Mouse (Mus musculus): ENCODE results near the gene Yaf2. TPM values are rescaled to one million over a fixed set of nuclear protein-coding genes. Genes with fewer than 3 reads are reported as not detected.
"Not testable (repeated sequence)": the region's sequence is repeated elsewhere in the genome, so short reads cannot be mapped to it uniquely, and the experiment has no call there.

The Yaf2 gene
- polyA plus RNA-seq, 1 experiment, result 21.0 TPM

DNA sequence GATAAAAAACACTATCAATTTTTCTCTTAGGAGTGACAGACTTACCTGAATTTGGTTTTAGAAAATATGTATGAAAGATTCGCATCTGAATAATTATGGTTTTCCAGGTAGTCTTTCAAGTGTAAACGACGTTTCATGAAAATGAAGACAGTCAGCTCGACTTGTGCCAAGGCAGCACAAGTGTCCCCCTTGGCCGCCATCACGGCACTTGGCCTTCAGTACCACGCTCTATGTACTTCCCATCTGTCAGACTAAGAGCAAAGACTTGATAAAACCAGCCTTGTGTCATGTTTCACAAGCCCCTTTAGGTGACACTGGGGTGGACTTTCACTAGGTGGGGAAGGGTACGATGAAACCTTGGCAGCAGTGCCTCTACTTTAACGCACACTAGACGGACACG lies 5.5 kb downstream of the Yaf2 start:
- Histone ChIP-seq H3K4me1 (replicated peaks; ENCODE audit: control insufficient read depth, insufficient read depth, low read length) (no peaks in the 10 kb centered on the region), H3K36me3 (ENCODE audit: control insufficient read depth, insufficient read depth, low read length) (no peaks in the 10 kb centered on the region)
- WGBS, result 96% methylated on average over 11 of the region's 11 CpGs

DNA sequence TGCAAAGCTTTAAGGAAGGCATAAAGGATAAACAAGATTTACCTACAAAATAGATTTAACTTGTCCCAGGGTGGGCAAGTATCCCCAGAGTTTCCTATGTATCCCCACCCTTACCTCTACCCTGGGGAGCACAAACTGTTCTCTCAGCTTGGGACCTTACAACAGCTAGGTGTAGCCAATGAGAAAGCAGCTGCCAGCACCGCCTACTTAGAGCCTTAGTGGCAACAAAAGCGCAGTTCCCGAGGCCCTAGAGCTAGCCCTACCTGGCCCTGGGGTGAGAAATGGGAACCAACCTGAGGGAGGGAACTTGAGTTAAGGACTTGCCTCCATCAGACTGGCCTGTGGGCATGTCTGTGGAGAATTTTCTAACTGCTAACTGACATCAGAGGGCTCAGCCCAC lies 9.5 kb downstream of the Yaf2 start:
- Histone ChIP-seq H3K4me1 (replicated peaks; ENCODE audit: control insufficient read depth, insufficient read depth, low read length) (no peaks in the 10 kb centered on the region), H3K36me3 (ENCODE audit: control insufficient read depth, insufficient read depth, low read length) (no peaks in the 10 kb centered on the region), H3K27me3 (ENCODE audit: control insufficient read depth, insufficient read depth, low read length) (no peaks in the 10 kb centered on the region), H3K27ac (ENCODE audit: control insufficient read depth, insufficient read depth, low read length) (no peak overlapping the region), H3K4me3 (ENCODE audit: control insufficient read depth, insufficient read depth, low read length) (no peak overlapping the region)
- no peak for DNase-seq
- TF ChIP-seq POLR2A (IDR thresholded peaks at IDR 0.05; ENCODE audit: control insufficient read depth, extremely low read depth, insufficient read depth, low read length, poor library complexity) (no peak), CTCF (IDR thresholded peaks at IDR 0.05; ENCODE audit: borderline replicate concordance, control insufficient read depth, extremely low read depth, insufficient read depth, low read length, poor library complexity) (no peak)
- 91% methylated on average over 3 of the region's 3 CpGs for WGBS

More for the DNA sequence above, 5.5 kb downstream of the Yaf2 start:
- Histone ChIP-seq H3K27me3 (ENCODE audit: control insufficient read depth, insufficient read depth, low read length) (no peaks in the 10 kb centered on the region; the same call in 1 of the 2 replicates), H3K4me3 (ENCODE audit: control insufficient read depth, insufficient read depth, low read length) (no peak overlapping the region), H3K27ac (ENCODE audit: control insufficient read depth, insufficient read depth, low read length) (no peak overlapping the region)
- DNase-seq, result no peak
- TF ChIP-seq POLR2A (IDR thresholded peaks at IDR 0.05; ENCODE audit: control insufficient read depth, extremely low read depth, insufficient read depth, low read length, poor library complexity) (no peak), CTCF (IDR thresholded peaks at IDR 0.05; ENCODE audit: borderline replicate concordance, control insufficient read depth, extremely low read depth, insufficient read depth, low read length, poor library complexity) (no peak)

DNA sequence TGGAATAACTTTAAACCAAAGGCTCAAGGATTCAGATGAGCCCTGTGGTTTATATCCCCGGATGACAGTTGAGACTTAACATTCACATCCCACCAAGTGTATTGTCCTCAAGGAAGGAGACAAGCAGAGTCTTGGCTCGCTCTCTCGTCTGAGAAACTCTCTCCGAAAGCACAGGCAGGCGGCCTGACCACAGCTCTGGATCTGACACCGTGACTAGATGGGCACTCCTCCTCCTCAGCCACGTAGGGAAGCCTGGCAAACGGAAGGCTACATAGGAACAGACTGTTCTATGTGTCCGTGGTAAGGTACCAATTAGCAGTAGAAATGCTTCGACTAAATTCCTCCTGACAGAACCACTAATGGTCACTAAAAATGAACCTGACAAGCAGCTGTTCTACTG lies 10.1 kb downstream of the Yaf2 start:
- Histone ChIP-seq H3K36me3 (ENCODE audit: control insufficient read depth, insufficient read depth, low read length) (no peaks in the 10 kb centered on the region), H3K27ac (ENCODE audit: control insufficient read depth, insufficient read depth, low read length) (no peak overlapping the region), H3K4me3 (ENCODE audit: control insufficient read depth, insufficient read depth, low read length) (no peak overlapping the region), H3K4me1 (replicated peaks; ENCODE audit: control insufficient read depth, insufficient read depth, low read length) (no peaks in the 10 kb centered on the region), H3K27me3 (ENCODE audit: control insufficient read depth, insufficient read depth, low read length) (no peaks in the 10 kb centered on the region)
- 95% methylated on average over 10 of the region's 10 CpGs for WGBS
- TF ChIP-seq POLR2A (IDR thresholded peaks at IDR 0.05; ENCODE audit: control insufficient read depth, extremely low read depth, insufficient read depth, low read length, poor library complexity), result no peak
- TF ChIP-seq CTCF (IDR thresholded peaks at IDR 0.05; ENCODE audit: borderline replicate concordance, control insufficient read depth, extremely low read depth, insufficient read depth, low read length, poor library complexity), result no peak
- DNase-seq, result no peak

GRCm38 (mm10) chr15:93325360-93325759 lies 11.4 kb downstream of the Yaf2 start:
- DNase-seq, result no peak
- Histone ChIP-seq H3K27me3 (ENCODE audit: control insufficient read depth, insufficient read depth, low read length) (no peaks in the 10 kb centered on the region), H3K36me3 (ENCODE audit: control insufficient read depth, insufficient read depth, low read length) (no peaks in the 10 kb centered on the region), H3K27ac (ENCODE audit: control insufficient read depth, insufficient read depth, low read length) (no peak overlapping the region), H3K4me3 (ENCODE audit: control insufficient read depth, insufficient read depth, low read length) (no peak overlapping the region), H3K4me1 (replicated peaks; ENCODE audit: control insufficient read depth, insufficient read depth, low read length) (no peaks in the 10 kb centered on the region)
- TF ChIP-seq CTCF (IDR thresholded peaks at IDR 0.05; ENCODE audit: borderline replicate concordance, control insufficient read depth, extremely low read depth, insufficient read depth, low read length, poor library complexity) (no peak), POLR2A (IDR thresholded peaks at IDR 0.05; ENCODE audit: control insufficient read depth, extremely low read depth, insufficient read depth, low read length, poor library complexity) (no peak)
- 93% methylated on average over 5 of the region's 5 CpGs for WGBS

DNA sequence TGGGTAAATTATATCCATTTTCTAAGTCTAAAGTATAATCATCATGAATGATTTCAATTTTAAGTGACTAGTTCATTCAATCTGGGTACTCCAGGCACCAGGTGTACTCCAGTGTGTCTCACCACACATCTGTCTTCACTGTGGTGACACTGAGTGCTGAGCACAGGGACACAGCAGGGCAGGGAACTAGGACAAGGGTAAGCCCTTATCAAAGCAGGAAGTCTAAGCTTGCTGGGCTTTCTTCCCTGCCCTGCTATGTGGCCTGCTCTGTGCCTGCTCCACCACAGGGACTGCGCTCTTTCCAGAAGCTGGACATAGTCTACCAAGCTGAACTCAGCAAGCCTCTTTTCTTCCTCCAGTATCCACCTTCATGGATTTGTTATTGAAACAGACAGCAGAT lies 18.0 kb downstream of the Yaf2 start:
- TF ChIP-seq CTCF (IDR thresholded peaks at IDR 0.05; ENCODE audit: borderline replicate concordance, control insufficient read depth, extremely low read depth, insufficient read depth, low read length, poor library complexity) (no peak), POLR2A (IDR thresholded peaks at IDR 0.05; ENCODE audit: control insufficient read depth, extremely low read depth, insufficient read depth, low read length, poor library complexity) (no peak)
- Histone ChIP-seq H3K4me1 (replicated peaks; ENCODE audit: control insufficient read depth, insufficient read depth, low read length) (no peaks in the 10 kb centered on the region), H3K27ac (ENCODE audit: control insufficient read depth, insufficient read depth, low read length) (no peak overlapping the region), H3K27me3 (ENCODE audit: control insufficient read depth, insufficient read depth, low read length) (no peaks in the 10 kb centered on the region), H3K4me3 (ENCODE audit: control insufficient read depth, insufficient read depth, low read length) (no peak overlapping the region), H3K36me3 (ENCODE audit: control insufficient read depth, insufficient read depth, low read length) (no peaks in the 10 kb centered on the region)
- no peak for DNase-seq
- WGBS, result 95% methylated on average over 1 of the region's 1 CpGs

DNA sequence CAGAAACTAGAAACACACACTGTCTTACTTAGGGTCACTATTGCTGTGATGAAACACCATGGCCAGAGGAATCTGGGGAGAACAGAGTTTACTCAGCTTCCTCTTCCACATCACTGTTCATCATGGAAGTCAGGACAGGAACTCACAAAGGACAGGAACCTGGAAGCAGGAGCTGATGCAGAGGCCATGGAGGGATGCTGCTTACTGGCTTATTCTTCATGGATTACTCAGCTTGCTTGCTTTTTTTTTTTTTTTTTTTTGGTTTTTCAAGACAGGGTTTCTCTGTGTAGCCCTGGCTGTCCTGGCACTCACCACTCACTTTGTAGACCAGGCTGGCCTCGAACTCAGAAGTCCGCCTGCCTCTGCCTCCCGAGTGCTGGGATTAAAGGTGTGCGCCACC lies 26.4 kb downstream of the Yaf2 start:
- not testable (repeated sequence) for DNase-seq; H3K27me3 ChIP-seq (ENCODE audit: control insufficient read depth, insufficient read depth, low read length); H3K4me1 ChIP-seq (replicated peaks; ENCODE audit: control insufficient read depth, insufficient read depth, low read length); H3K36me3 ChIP-seq (ENCODE audit: control insufficient read depth, insufficient read depth, low read length); H3K4me3 ChIP-seq (ENCODE audit: control insufficient read depth, insufficient read depth, low read length); H3K27ac ChIP-seq (ENCODE audit: control insufficient read depth, insufficient read depth, low read length)
- WGBS, result 94% methylated on average over 4 of the region's 4 CpGs

DNA sequence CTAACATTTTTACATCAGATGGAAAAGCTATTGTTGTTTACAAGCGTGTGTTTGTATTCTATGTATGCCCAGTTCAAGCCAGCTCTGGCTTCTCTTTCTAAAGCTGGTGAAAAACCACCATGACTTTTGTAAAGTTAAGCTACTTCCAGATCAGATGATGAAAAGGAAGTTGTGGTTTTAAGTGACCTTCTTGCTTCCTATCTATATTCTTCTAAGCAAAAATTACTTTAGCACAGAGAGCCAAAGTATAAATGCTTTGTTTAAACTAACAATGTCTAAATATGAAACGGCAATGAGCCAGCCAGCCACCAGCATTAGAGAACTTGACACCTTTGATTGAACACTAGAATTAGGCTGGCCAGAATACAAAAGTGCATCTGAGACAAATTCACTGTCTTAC lies 38.5 kb downstream of the Yaf2 start:
- Histone ChIP-seq H3K4me1 (replicated peaks; ENCODE audit: control insufficient read depth, insufficient read depth, low read length) (peaks cover 11% of the 10 kb centered on the region), H3K27ac (ENCODE audit: control insufficient read depth, insufficient read depth, low read length) (no peak overlapping the region), H3K27me3 (ENCODE audit: control insufficient read depth, insufficient read depth, low read length) (no peaks in the 10 kb centered on the region), H3K36me3 (ENCODE audit: control insufficient read depth, insufficient read depth, low read length) (no peaks in the 10 kb centered on the region), H3K4me3 (ENCODE audit: control insufficient read depth, insufficient read depth, low read length) (no peak overlapping the region)
- no peak for TF ChIP-seq POLR2A (IDR thresholded peaks at IDR 0.05; ENCODE audit: control insufficient read depth, extremely low read depth, insufficient read depth, low read length, poor library complexity)
- no peak for TF ChIP-seq CTCF (IDR thresholded peaks at IDR 0.05; ENCODE audit: borderline replicate concordance, control insufficient read depth, extremely low read depth, insufficient read depth, low read length, poor library complexity)
- no peak for DNase-seq
- WGBS, result 11% methylated on average over 2 of the region's 2 CpGs
